Mouse (Mus musculus) lung, postnatal 0 days (tissue): ENCODE data around the gene Nup153. TPM values are rescaled to one million over a fixed set of nuclear protein-coding genes. Genes with fewer than 3 reads are reported as not detected.

Experiments
- ATAC-seq: fragments of 200-750 bp; cut with Nextera tagmentation; 2 replicates; pipeline ENCODE4 v1.8.0; 2017; ENCODE audit warnings: moderate library complexity
- DNase-seq: peaks from one replicate; pipeline ENCODE4 v3.0.0-alpha.2; 2016; ENCODE audit warnings: low spot score
- H3K27ac ChIP-seq: fragments of 300-500 bp; sonication (generic); 2 replicates; pipeline ENCODE4 v1.5.1; 2014; ENCODE audit warnings: antibody characterized with exemption, mild to moderate bottlenecking, low read length, mixed read lengths
- H3K27me3 ChIP-seq: fragments of 300-500 bp; sonication (generic); replicated peaks from 2 replicates; pipeline ENCODE4 v1.6.1; 2014; ENCODE audit warnings: low read length, mixed read lengths; ENCODE audit not compliant: insufficient read depth
- H3K36me3 ChIP-seq: fragments of 300-500 bp; sonication (generic); 2 replicates; pipeline ENCODE4 v1.6.1; 2014; ENCODE audit warnings: low read length, mixed read lengths; ENCODE audit not compliant: insufficient read depth
- H3K4me1 ChIP-seq: fragments of 300-500 bp; sonication (generic); 2 replicates; pipeline ENCODE4 v1.6.1; 2014; ENCODE audit warnings: antibody characterized with exemption, low read depth, low read length, mixed read lengths; ENCODE audit not compliant: insufficient read depth
- H3K4me2 ChIP-seq: fragments of 300-500 bp; sonication (generic); replicated peaks from 2 replicates; pipeline ENCODE4 v1.6.1; 2014; ENCODE audit warnings: low read depth, mild to moderate bottlenecking, low read length, moderate library complexity, mixed read lengths
- H3K4me3 ChIP-seq: fragments of 300-500 bp; sonication (generic); 2 replicates; pipeline ENCODE4 v1.5.1; 2014; ENCODE audit warnings: low read depth, low read length
- H3K9ac ChIP-seq: fragments of 300-500 bp; sonication (generic); replicated peaks from 2 replicates; pipeline ENCODE4 v1.6.1; 2014; ENCODE audit warnings: low read depth, mild to moderate bottlenecking
- H3K9me3 ChIP-seq: fragments of 300-500 bp; sonication (generic); 2 replicates; pipeline ENCODE4 v1.6.1; 2016; ENCODE audit warnings: low read length, mixed read lengths
- CTCF ChIP-seq: IDR thresholded peaks from 2 replicates; pipeline ENCODE4 v1.5.1; 2016; ENCODE audit warnings: antibody characterized with exemption, mild to moderate bottlenecking
- EP300 ChIP-seq: IDR thresholded peaks from 2 replicates; pipeline ENCODE4 v1.6.1; 2016; ENCODE audit warnings: antibody characterized with exemption, mild to moderate bottlenecking, control low read depth
- WGBS: fragments of 180-500 bp; shearing (Covaris S2); extraction: QIAGEN DNeasy Blood & Tissue Kit; methylation state at CpG from one replicate; pipeline ENCODE4 v1.1.7; 2014; 5-methylcytosine and 5-hydroxymethylcytosine counted together
- polyA plus RNA-seq: library from polyadenylated mRNA; unstranded; fragments of >200 nt; fragmentation: Nextera tagmentation; extraction: Ambion mirVana; gene quantifications from 2 replicates; pipeline ENCODE4 v1.2.1, GENCODE M21; 2015

The Nup153 gene
- polyA plus RNA-seq, 1 experiment from 2014 or later = 14.0 TPM

DNA sequence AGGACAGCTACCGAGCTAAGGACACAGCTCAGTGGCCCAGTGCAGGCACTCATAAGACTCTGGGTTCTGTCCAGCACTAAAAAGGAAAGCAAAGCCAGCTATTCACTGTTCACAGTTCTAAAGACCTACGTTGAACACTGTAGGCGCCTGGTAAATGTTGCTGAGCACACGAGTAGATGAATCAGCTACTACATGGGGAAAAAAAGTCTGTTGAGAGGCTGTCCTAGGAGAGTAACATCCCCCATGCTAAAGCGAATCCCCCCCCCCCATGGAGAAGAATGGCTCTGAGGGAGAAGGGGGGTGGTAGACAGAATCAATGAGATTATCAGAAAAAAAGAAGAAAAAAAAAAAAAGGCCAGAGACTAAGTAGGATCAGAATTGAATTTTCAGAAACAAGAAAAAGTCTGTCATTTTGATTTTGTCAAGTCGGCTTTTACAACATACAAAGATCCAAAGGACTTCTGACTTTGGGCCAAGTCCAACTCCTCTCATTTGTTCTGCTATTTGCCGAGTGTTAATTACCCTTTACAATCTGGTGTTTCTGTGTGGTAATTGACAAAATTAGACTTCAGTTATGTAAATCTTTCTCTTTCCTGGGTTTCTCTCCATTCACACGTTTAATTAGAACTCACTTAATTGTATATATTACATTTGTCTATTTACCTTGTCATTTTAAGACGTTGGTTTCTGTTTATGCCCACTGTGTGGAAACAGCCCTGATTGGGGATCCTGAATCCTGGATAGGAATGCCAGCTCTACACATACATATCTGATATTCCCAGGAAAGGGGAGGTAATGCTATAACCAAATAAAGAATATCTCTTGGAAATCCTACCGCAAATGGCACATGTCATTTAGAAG, 86.9 kb downstream of the Nup153 start:
- Histone ChIP-seq H3K27ac (no peak overlapping the region), H3K4me1 (no peaks in the 10 kb centered on the region), H3K36me3 (no peaks in the 10 kb centered on the region), H3K9me3 (no peaks in the 10 kb centered on the region), H3K9ac (no peak overlapping the region), H3K4me3 (no peak overlapping the region), H3K4me2 (no peak overlapping the region), H3K27me3 (no peaks in the 10 kb centered on the region)
- 82% methylated on average over 10 of the region's 10 CpGs for WGBS
- no peak for ATAC-seq
- DNase-seq = no peak
- TF ChIP-seq EP300 = no peak
- TF ChIP-seq CTCF = no peak

DNA sequence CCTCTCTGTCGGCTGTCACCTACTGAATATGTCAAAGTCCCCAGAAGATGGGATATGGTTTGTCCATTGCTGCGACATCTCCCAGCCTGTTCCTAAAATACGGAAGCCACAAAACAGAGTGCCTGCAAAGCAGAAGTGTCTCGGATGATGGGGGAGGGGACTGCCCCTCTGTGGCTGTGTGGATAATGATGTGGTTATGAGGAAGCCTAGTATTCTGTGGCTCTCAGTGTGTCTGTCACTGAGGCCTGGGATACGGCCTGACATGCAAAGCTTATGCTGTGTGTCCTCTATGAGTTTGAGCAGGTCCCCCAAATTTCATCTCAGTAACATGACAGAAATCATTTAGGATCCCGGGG, 93.6 kb downstream of the Nup153 start:
- H3K36me3 ChIP-seq = no peaks in the 10 kb centered on the region
- H3K27ac ChIP-seq = no peak overlapping the region
- 59% methylated on average over 6 of the region's 6 CpGs for WGBS
- H3K9ac ChIP-seq = no peak overlapping the region
- no peak overlapping the region for H3K4me3 ChIP-seq
- H3K4me1 ChIP-seq = no peaks in the 10 kb centered on the region
- TF ChIP-seq EP300 (no peak), CTCF (no peak)
- H3K4me2 ChIP-seq = no peak overlapping the region
- no peaks in the 10 kb centered on the region for H3K27me3 ChIP-seq
- ATAC-seq (no peak), DNase-seq (peak; percentile 22)
- no peaks in the 10 kb centered on the region for H3K9me3 ChIP-seq

DNA sequence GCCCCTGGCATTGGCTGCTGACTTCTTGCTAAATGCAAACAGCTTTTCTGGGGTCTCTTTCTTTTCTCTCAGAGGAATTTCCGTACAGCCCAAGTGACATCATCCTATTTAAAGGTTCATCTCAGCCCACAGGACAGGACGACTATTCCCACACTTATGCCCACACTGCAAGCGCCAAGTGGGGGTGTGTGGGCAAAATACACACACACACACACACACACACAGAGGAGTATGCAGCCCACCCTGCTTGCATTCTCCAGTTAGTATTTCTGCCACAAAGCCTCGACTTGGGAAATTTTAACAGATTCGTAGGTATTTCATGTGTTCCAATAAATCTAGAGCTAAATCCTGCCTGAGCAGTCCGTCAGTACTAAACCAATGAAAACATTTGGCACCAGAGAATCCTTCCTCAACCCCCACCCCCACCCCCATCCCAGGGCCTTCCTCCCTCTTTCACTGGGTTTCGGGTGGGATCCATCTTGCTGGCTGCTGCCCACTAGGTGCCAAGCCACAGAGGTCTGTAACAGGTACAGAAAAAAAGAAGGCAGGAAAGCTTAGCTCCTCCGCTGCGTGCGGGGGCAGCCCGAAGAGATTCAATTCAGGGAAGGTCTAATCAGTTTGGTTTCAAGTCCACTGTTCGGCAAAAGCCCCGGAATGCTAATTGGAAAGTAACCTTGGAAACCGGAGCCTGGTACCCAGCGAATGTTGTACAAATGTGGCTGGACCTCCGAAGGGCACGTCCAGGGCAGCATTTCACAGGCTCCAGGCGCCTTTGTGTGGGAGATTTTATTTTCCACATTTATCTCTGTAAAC, 94.2 kb downstream of the Nup153 start:
- Histone ChIP-seq H3K4me3 (no peak overlapping the region), H3K36me3 (no peaks in the 10 kb centered on the region), H3K27ac (no peak overlapping the region), H3K9me3 (no peaks in the 10 kb centered on the region), H3K9ac (no peak overlapping the region), H3K27me3 (no peaks in the 10 kb centered on the region), H3K4me2 (no peak overlapping the region), H3K4me1 (no peaks in the 10 kb centered on the region)
- ATAC-seq (no peak), DNase-seq (no peak)
- no peak for TF ChIP-seq EP300
- TF ChIP-seq CTCF = no peak
- 64% methylated on average over 18 of the region's 18 CpGs for WGBS

DNA sequence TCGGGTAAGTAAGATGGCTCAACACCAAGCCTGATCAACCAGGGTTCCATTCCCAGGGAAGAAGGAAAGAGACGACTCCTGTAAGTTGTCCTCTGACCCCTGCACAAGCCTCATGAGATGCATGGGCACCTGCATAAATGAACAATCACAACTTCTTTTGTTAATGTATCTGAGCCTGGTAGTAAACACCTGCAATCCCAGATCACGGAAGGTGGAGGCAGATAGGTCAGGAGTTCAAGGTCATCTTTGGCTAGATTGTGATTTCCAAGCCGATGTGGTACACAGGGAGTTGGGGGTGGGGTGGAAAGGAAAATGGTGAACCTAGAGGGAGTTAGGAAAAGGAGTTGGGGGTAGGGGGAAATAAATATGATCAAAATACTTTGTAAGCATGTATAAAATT, 94.9 kb downstream of the Nup153 start:
- ATAC-seq = no peak
- no peak overlapping the region for H3K27ac ChIP-seq
- H3K36me3 ChIP-seq = no peaks in the 10 kb centered on the region
- H3K4me1 ChIP-seq = no peaks in the 10 kb centered on the region
- DNase-seq = no peak
- TF ChIP-seq EP300 (no peak), CTCF (no peak)
- WGBS = 31% methylated on average over 4 of the region's 4 CpGs
- no peak overlapping the region for H3K4me2 ChIP-seq
- no peak overlapping the region for H3K4me3 ChIP-seq
- no peaks in the 10 kb centered on the region for H3K9me3 ChIP-seq
- H3K9ac ChIP-seq = no peak overlapping the region
- no peaks in the 10 kb centered on the region for H3K27me3 ChIP-seq

Other genes with a start within 250 kb of the Nup153 start
- 5.3 and 5.8 TPM in 2 replicates for gene Cap2, start 226.1 kb downstream of the Nup153 start, polyA plus RNA-seq
- 12.7 and 13.0 TPM in 2 replicates for gene Fam8a1, start 58.4 kb downstream of the Nup153 start, polyA plus RNA-seq
- 30.5 TPM in 2 replicates for gene Kif13a, start 201.9 kb upstream of the Nup153 start, polyA plus RNA-seq